Mouse (Mus musculus) cerebellum, adult 9-11 months (tissue): ENCODE measurements around the gene Dhx37.
"Not testable (repeated sequence)": the region's sequence is repeated elsewhere in the genome, so short reads cannot be mapped to it uniquely, and the experiment has no call there.

ENCODE experiments used
- DNase-seq: peaks from one replicate; pipeline ENCODE4 v3.0.0; 2022

The Dhx37 gene

DNA sequence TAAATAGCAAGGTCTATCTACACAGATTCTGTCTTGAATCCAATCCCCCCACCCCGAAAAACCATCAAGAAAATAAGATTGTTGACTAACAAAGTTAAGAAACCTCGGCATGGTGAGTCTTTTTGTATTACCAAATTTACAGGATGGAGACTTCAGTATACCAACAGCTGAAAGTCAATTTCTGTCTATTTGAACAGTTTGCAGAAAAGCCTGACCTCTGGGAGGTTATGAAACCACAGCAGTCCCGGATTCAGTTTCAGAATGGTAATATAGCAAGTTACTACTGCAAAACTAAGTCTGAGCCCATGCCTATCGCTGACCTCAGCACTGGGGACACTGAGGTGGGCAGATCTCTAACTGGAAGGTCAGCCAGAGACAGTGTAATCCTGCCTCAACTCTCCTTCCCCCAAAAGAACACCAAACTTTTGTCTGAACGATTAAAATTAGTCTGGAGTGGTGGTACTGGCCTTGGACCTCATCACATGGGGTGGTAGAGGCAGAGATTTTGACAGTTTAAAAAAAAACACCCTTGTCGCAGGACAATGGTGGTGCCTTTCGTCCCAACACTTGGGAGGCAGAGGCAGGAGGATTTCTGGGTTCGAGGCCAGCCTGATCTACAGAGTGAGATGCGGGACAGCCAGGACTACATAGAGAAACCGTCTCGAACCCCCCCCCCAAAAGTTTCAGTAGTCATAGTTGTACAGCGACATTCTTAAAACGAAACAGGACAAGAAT, 45.4 kb downstream of the Dhx37 start:
- peak; percentile 61 for DNase-seq

DNA sequence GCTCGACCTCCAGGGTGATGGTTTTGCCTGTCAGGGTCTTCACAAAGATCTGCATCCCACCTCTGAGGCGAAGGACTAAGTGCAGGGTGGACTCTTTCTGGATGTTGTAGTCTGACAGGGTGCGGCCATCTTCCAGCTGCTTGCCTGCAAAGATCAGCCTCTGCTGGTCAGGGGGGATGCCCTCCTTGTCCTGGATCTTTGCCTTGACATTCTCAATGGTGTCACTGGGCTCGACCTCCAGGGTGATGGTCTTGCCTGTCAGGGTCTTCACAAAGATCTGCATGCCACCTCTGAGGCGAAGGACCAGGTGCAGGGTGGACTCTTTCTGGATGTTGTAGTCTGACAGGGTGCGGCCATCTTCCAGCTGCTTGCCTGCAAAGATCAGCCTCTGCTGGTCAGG, 46.6 kb downstream of the Dhx37 start:
- not testable (repeated sequence) for DNase-seq

DNA sequence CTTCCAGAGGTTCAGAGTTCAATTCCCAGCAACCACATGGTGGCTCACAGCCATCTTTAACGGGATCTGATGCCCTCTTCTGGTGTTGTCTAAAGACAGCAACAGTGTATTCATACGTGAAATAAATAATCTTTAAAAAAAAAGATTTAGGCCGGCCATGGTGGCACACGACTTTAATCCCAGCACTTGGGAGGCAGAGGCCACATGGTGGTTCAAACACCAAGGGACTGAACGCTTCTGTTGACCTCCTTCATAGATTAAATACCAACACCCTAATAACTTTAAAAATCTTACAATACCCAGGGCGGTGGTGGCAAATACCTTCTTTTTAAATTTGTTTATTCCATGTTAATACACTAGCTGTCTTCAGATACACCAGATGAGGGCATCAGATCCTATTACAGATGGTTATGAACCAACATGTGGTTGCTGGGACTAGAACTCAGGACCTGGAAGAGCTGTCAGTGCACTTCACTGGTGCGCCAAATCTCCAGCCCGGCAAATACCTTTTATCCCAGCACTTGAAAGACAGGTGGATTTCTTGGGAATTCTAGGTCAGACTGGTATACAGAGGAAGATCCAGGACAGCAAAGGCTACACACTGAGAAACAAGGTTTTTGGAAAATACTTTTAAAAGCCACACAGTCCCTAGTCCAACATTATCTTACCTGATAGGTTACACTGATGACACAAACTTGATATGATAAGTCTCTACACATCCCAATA, 48.5 kb downstream of the Dhx37 start:
- DNase-seq, result no peak

DNA sequence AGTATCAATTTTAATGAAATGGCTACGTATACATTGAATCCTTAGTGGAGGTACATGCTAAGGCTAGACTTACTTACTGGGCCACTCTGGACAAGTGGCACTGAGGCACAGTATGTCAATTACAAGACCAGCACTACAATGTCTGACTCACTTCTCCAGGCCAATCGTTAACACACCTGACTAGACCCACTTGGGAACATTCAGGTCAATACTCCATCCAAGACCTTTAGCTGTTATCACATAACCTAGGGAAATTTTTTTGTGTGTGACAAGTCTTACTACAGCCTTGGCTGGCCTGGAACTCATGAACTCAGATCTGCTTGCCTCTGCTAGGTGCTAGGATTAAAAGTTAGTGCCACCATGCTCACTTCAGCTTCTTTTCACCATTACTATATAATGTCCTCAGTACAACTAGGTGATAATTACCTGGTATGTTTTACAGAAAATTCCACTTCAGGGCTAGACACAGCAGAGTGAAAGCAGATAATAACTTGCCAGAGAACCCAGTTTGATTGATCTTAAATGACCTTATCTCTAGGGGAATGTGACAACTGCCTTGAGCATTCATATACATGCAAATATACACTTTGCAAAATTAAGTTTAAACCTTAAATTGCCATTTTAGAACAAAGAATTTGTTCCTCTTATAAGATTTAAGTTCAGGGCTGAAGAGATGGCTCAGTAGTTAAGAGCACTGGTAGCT, 49.3 kb downstream of the Dhx37 start:
- no peak for DNase-seq

DNA sequence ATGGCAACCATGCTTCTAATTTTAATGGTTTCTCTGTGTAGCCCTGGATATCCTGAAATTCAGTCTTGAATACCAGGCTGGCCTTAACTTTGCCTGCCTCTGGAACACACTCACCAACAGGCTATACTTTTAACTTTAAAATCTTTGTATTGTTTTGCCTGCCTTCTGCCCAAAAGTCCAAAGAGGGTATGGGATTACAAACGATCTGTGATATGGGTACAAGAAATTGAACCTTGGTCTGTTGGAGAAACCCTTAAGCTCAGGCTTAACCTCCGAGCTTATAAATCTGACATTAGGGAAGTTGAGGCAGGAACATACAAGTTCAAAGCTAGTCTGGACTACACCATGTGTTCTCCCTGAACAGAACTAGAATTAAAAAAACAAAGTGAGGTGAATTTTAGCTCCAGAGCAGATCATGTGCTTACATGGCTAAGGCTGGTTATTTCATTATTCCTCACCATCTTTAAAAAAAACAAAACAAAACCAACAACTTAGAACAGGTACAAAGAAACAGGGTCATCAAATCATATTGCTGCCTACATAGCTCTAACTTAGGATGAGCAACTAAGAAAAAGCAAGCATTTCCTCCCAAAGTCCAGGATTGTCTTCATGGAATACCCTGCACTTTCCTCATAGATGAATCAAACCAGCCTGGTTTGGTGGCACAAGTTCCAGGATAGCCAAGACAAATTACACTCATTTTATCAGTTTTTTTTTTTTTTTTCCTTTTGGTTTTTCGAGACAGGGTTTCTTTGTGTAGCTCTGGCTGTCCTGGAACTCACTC, 50.1 kb downstream of the Dhx37 start:
- no peak for DNase-seq

DNA sequence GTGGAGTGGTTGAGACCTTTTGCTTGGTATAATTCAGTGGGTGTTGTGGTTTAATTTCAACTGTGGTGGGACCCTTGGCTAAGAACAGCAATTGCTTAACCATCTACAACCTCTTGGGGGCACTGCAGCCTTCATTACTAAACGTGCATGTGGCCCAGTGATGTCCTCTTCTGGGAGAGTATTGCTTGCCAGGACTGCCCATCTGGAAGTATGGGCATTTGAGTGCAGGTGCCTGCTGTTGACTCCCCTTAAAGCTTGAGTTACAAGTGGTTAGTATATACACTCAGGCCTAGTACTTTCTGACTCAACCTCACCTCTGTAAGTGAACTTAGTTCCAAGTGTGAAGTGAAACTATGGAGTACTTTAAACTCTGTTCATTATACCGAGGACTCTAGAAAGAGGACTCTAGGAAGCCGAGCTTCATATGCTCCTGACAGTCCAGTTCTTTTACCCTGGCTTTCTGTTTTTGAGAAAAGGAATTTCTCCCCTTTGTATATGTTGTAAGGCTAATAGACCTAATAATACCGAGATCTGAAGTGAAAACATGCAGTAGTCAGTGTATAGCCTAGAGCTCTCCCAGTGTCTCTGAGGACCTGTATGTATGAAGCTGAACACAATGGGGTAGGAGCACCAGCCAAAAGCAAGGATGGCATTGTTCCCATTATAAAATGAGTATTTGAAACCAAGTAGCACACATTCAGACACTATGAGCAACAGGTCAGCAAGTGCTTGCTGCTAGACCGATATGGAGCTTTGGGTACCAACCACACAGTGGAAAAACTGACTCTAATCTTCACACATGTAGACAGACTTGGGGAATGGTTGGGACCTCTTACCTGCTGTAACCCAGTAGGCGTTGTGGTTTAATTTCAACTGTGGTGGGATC, 51.0 kb downstream of the Dhx37 start:
- DNase-seq, result peak; percentile 68

DNA sequence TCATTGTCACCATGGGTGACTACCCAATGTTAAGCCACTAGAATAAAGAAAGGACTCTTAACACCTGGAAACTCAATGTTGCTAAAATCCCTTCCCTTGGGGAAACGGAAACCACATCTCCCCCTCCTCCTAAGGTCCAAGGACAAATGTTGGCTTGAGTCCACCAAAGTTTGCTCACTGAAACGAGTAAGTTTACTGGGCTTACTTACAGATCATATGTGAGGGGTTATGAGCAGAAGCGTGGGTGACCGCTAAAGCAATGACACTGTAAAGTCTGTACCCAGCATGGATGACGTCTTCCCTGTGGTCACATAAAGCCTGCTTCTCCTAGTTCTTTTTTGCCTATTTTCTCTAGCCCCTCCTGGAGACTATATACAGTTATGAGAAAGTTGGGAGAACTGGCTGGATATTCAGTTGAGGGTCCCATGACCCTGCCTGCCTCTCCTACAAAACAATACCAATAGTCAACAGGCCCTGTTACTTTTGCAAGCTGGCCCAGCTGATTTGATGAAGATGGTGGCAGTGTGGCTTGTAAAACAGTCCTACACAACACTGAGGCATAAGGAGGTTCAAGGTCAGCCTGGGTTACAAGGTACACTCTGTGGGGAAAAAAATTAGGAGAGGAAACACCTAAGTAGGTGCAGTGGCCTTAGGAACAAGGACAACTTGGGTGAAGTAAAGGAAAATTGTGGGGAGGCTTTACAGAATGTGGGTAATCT, 51.8 kb downstream of the Dhx37 start:
- no peak for DNase-seq

DNA sequence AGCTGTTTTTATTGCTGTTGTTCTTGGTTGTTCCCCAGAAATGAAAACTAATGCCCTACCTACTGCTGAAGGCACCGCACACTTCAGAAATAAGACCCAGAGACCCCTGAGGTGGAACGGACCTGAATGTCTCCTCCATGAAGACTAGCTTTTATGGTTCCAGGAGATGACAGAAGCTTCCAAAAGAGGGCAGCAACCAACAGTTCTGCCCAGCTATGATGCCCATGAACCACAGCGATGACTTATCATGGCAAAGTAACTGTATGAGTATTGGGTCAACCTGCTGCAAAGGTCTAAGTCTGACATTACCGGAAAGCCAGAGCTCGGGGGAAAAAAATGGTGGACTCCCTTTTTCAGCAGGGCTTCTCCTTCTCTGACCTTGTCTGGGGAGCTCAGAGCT, 55.0 kb downstream of the Dhx37 start:
- no peak for DNase-seq

DNA sequence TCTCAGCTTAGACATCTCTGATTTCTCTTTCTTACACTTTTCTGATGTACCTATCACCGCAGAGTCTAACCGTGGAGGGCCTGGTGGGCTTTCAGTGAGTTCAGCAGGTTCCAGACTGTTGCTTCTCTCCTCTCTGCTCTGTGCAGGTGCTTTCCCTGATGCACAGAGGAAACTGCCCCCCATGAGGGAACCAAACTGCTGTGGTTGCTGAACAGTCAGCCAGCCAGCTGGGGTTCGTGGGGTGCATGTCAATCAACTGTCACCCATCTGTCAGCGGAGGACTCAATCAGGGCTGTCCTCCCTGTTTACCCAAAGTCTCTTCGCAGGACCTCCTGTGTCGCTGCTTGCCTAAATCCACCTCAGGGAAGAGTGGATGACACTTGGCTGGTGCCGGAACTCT, 56.7 kb downstream of the Dhx37 start:
- DNase-seq, result no peak

DNA sequence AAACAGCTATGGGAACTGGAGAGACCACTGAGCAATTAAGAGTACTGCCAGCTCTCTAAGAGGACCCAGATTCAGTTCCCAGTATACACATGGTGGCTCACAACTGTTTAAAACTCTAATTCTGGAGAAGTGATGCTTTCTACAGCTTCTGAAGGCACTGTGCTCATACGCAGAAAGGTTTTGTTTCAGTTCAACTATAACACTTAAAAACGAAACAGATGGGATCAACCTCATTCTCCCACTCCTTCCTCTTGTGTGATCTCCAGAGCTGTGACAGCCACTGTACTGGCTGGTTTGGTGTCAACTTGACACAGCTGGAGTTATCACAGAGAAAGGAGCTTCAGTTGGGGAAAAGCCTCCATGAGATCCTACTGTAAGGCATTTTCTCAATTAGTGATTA, 58.0 kb downstream of the Dhx37 start:
- DNase-seq, result no peak

DNA sequence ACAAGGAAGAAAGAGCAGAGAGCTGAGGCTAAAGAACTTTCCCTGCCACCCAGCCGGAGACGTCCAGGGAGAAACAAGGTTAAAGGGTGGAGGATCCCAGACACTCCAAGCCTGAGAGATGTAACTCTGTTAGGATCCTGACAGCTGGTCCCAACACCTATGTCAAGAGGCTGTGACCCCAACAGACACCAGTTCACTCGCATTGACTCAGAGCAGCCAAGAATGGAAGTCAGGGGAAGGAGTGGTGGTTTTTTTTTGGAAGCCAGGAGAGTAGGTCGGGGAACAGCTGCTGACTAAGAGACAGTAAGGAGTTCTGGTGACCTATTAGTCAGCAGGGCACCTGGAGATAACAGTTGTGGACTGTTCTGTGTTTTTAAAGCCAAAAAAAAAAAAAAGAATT, 61.9 kb downstream of the Dhx37 start:
- DNase-seq, result no peak

DNA sequence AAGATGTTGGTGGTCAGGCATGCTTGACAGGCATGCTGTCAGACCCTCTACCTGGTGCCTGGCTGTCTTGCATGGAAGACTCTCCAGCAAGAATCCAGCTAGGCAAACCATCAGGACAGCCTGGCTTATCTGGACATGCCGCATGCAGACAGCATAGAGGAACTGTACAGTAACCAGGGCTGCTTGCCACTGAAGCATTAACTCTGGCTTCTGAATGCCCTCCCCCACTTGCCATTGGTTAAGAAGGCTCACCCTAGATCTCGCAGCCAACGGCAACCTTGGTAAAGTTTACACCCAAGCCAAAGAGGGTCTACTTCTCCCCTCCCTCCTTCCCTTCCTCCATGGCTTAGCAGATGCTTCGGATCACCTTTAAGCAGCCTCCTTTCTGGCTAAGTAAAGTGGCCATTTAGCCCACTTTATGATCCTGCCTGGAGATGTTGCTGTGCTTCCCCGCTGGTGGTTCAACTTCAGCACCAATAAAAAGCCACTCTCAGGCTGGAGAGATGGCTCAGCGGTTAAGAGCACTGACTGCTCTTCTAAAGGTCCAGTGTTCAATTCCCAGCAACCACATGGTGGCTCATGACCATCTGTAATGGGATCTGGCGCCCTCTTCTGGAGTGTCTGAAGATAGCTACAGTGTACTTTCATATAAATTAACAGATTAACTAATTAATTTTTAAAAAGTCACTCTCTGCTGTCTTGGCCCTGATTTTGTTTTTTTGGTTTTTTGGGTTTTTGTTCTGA, 62.8 kb downstream of the Dhx37 start:
- no peak for DNase-seq

DNA sequence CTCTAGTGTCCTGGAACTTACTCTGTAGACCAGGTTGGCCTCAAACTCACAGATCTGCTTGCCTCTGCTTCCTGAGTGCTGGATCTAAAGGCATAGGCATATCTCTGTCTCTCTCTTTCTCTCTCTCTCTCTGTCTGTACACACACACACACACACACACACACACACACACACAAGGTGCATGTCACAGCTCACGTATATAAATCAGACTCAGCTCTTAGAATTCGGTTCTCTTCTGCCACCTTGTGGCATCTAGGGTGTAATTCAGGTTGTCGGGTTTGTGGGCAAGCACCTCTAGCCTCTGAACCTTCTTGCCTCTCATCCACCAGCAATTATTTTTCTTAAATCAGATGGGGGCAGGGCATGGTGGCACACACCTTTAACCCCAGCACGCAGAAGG, 65.4 kb downstream of the Dhx37 start:
- peak; percentile 63 for DNase-seq

DNA sequence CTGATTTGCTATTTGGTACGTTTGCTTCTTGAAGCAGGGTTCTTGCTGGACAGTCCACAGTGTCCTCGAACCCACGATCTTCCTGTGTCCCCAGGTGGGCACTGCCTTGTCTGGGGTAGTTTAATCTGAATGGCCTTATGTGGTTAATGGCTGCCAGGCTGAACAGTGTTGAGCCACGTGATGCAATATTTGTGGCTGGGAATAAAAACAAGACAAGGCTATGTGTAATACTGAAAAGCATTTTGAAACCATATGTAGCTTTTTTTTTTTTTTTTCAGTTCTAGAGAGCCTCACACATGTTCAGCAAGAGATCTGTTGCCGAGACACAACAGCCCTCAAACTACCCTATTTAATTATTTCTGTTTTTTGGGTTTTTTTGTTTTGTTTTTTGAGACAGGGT, 65.8 kb downstream of the Dhx37 start:
- no peak for DNase-seq

DNA sequence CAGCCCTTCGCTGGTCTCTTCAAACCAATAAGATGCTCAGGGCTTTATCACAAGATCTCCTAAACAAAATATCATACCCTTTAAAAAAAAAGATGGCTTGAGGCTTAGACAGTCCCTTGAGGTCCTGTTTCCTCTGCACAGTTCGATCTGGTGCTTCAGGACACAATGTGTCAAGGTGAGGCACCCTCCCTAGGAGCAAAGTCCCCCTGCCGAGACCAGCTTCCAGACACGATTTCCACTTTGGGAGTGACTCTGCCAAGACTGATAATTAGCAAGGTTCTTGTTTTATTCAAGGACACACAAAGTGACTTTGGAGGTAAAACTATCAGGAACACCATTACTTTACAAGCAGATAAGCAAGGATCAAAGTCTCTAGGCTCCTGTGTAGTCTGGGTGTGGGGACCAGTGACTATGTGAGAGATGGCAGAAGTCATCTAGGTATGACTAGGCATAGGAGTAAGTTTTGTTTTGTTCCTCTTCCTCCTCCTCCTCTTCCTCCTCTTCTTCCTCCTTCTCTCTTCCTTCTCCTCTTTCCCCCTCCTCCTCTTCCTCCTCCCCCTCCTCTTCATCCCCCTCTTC, 69.0 kb downstream of the Dhx37 start:
- no peak for DNase-seq

DNA sequence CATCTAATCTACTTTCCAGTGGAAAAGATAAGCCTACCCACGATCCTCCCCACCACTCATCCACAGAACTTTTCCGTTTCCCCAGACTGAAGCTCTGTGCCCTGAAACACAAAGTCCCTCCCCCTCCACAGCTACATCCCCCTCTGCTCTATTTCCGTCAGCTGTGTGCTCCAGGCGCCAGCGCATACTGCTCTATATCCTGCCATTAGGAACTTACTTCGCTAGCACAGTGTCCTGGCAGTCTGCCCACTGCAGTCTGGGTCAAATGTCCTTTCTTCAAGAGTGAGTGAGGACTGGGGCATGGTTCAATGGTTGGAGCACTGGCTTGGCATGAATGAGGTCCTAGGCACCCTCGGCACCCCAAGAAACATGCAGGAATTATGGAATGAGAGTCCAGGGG, 70.0 kb downstream of the Dhx37 start:
- no peak for DNase-seq
